Mouse (Mus musculus) heart, adult 2 months (tissue): ENCODE measurements around the gene Dpp4. TPM values are rescaled to one million over a fixed set of nuclear protein-coding genes. Genes with fewer than 3 reads are reported as not detected.

Experiments
- DNase-seq, 2 experiments: peaks; one replicate each; pipeline ENCODE4 v3.0.0; 2021
- H3K27ac ChIP-seq: fragments of 200-600 bp; 2 replicates; pipeline ENCODE4 v1.8.1; 2022
- H3K27me3 ChIP-seq: fragments of 200-500 bp; 2 replicates; pipeline ENCODE4 v1.6.1; 2012; ENCODE audit warnings: mild to moderate bottlenecking, low read length, inconsistent platforms, mixed read lengths; ENCODE audit not compliant: control insufficient read depth, insufficient read depth
- H3K36me3 ChIP-seq: fragments of 200-500 bp; 2 replicates; pipeline ENCODE4 v1.6.1; 2012; ENCODE audit warnings: low read length, inconsistent platforms; ENCODE audit not compliant: control insufficient read depth, insufficient read depth
- H3K4me1 ChIP-seq: fragments of 200-500 bp; 2 replicates; pipeline ENCODE4 v1.6.1; 2011; ENCODE audit warnings: low read length; ENCODE audit not compliant: control insufficient read depth, insufficient read depth
- H3K4me3 ChIP-seq: fragments of 200-600 bp; 2 replicates; pipeline ENCODE4 v1.8.1; 2022
- H3K79me2 ChIP-seq: fragments of 200-500 bp; replicated peaks from 2 replicates; pipeline ENCODE4 v1.6.1; 2012; ENCODE audit warnings: mild to moderate bottlenecking, inconsistent platforms, low read length, moderate library complexity, mixed read lengths; ENCODE audit not compliant: control insufficient read depth, insufficient read depth
- H3K9ac ChIP-seq: fragments of 200-500 bp; 2 replicates; pipeline ENCODE4 v1.6.1; 2012; ENCODE audit warnings: low read depth, mild to moderate bottlenecking, control low read depth, inconsistent platforms, low read length, mixed read lengths
- CTCF ChIP-seq: fragments of 200-600 bp; IDR thresholded peaks from 2 replicates; pipeline ENCODE4 v1.8.1; 2022; ENCODE audit warnings: antibody characterized with exemption, mild to moderate bottlenecking, moderate library complexity
- EP300 ChIP-seq: fragments of 200-500 bp; IDR thresholded peaks from 2 replicates; pipeline ENCODE4 v1.6.1; 2011; ENCODE audit warnings: low read depth, low read length, control low read depth; ENCODE audit not compliant: insufficient read depth
- POLR2A ChIP-seq: fragments of 200-500 bp; IDR thresholded peaks from 2 replicates; pipeline ENCODE4 v1.6.1; 2011; ENCODE audit warnings: mild to moderate bottlenecking, low read depth, low read length, control low read depth; ENCODE audit not compliant: insufficient read depth
- WGBS: fragments of 180-500 bp; shearing (Covaris S2); methylation state at CpG from one replicate; pipeline ENCODE4 v1.1.7; 2018; 5-methylcytosine and 5-hydroxymethylcytosine counted together
- intact Hi-C: fragments of 180-260 bp; cut with DNase I; formaldehyde crosslinking; loops from one replicate; pipeline ENCODE4 v1.15.1; 2025
- polyA plus RNA-seq: library from polyadenylated mRNA; depleted of rRNA; stranded (reverse); fragments of >200 nt; gene quantifications from 2 replicates; pipeline ENCODE4 v1.2.3, GENCODE M21; 2012
- total RNA-seq, 2 experiments: library from RNA; stranded (reverse); gene quantifications; 2 replicates each; pipeline ENCODE4 v1.2.3; 2021

Gene Dpp4
- total and polyA plus RNA-seq, 3 experiments: 2.4 to 4.2 (median 4.1) TPM

GRCm38 (mm10) chr2:62319489-62319888, 92.5 kb downstream of the Dpp4 start:
- intact Hi-C loops: no loop called here

GRCm38 (mm10) chr2:62316930-62317329, 95.1 kb downstream of the Dpp4 start:
- H3K79me2 ChIP-seq: no peaks in the 10 kb centered on the region
- no peak overlapping the region for H3K9ac ChIP-seq
- WGBS: 57% methylated on average over 2 of the region's 2 CpGs
- no peak overlapping the region for H3K27ac ChIP-seq
- TF ChIP-seq CTCF (no peak), EP300 (no peak), POLR2A (no peak)
- no peaks in the 10 kb centered on the region for H3K36me3 ChIP-seq
- intact Hi-C loops: no loop called here
- no peaks in the 10 kb centered on the region for H3K4me1 ChIP-seq
- H3K4me3 ChIP-seq: no peak overlapping the region
- H3K27me3 ChIP-seq: no peaks in the 10 kb centered on the region
- no peak for DNase-seq

More at GRCm38 (mm10) chr2:62319489-62319888, 92.5 kb downstream of the Dpp4 start:
- no peaks in the 10 kb centered on the region for H3K27me3 ChIP-seq
- H3K27ac ChIP-seq: no peak overlapping the region
- DNase-seq: no peak
- 57% methylated on average over 3 of the region's 3 CpGs for WGBS
- H3K36me3 ChIP-seq: no peaks in the 10 kb centered on the region
- H3K4me3 ChIP-seq: no peak overlapping the region
- no peak for TF ChIP-seq POLR2A
- TF ChIP-seq CTCF: no peak
- no peak for TF ChIP-seq EP300
- no peaks in the 10 kb centered on the region for H3K4me1 ChIP-seq
- no peak overlapping the region for H3K9ac ChIP-seq
- H3K79me2 ChIP-seq: no peaks in the 10 kb centered on the region

GRCm38 (mm10) chr2:62307477-62307876, 104.6 kb downstream of the Dpp4 start:
- no peaks in the 10 kb centered on the region for H3K79me2 ChIP-seq
- DNase-seq: no peak
- no peak overlapping the region for H3K27ac ChIP-seq
- H3K27me3 ChIP-seq: no peaks in the 10 kb centered on the region
- no peak overlapping the region for H3K9ac ChIP-seq
- no peak for TF ChIP-seq POLR2A
- no peak overlapping the region for H3K4me3 ChIP-seq
- H3K36me3 ChIP-seq: no peaks in the 10 kb centered on the region
- intact Hi-C loops: no loop called here
- 86% methylated on average over 2 of the region's 2 CpGs for WGBS
- H3K4me1 ChIP-seq: no peaks in the 10 kb centered on the region

- Histone ChIP-seq H3K4me3 (no peak overlapping the region), H3K36me3 (no peaks in the 10 kb centered on the region), H3K4me1 (no peaks in the 10 kb centered on the region), H3K79me2 (no peaks in the 10 kb centered on the region), H3K27ac (no peak overlapping the region), H3K27me3 (no peaks in the 10 kb centered on the region), H3K9ac (no peak overlapping the region)
- TF ChIP-seq CTCF (no peak), EP300 (no peak), POLR2A (no peak)
- no peak for DNase-seq
- intact Hi-C loops: no loop called here
- WGBS: 86% methylated on average over 5 of the region's 5 CpGs
Observed at GRCm38 (mm10) chr2:62306978-62307377, 105.1 kb downstream of the Dpp4 start.

GRCm38 (mm10) chr2:62301716-62302115, 110.3 kb downstream of the Dpp4 start:
- TF ChIP-seq EP300: no peak
- TF ChIP-seq POLR2A: no peak
- TF ChIP-seq CTCF: no peak
- Histone ChIP-seq H3K4me3 (no peak overlapping the region), H3K27ac (no peak overlapping the region), H3K36me3 (no peaks in the 10 kb centered on the region), H3K79me2 (no peaks in the 10 kb centered on the region), H3K27me3 (no peaks in the 10 kb centered on the region), H3K4me1 (no peaks in the 10 kb centered on the region), H3K9ac (no peak overlapping the region)
- 95% methylated on average over 2 of the region's 2 CpGs for WGBS
- intact Hi-C loops: no loop called here
- DNase-seq: no peak

- intact Hi-C loops: no loop called here
Observed at GRCm38 (mm10) chr2:62293846-62294245, 118.2 kb downstream of the Dpp4 start.

GRCm38 (mm10) chr2:62287532-62287931, 124.5 kb downstream of the Dpp4 start:
- DNase-seq: no peak
- intact Hi-C loops: loop anchor here (5.0 to 10.0 kb wide), 2 partner anchors 300 to 643 kb away; no protein-coding TSS in a partner anchor
- Histone ChIP-seq H3K27ac (no peak overlapping the region), H3K27me3 (no peaks in the 10 kb centered on the region), H3K9ac (no peak overlapping the region), H3K36me3 (no peaks in the 10 kb centered on the region), H3K79me2 (no peaks in the 10 kb centered on the region), H3K4me1 (no peaks in the 10 kb centered on the region), H3K4me3 (no peak overlapping the region)
- WGBS: 49% methylated on average over 4 of the region's 4 CpGs
- TF ChIP-seq EP300 (no peak), CTCF (no peak), POLR2A (no peak)

More at GRCm38 (mm10) chr2:62293846-62294245, 118.2 kb downstream of the Dpp4 start:
- no peaks in the 10 kb centered on the region for H3K79me2 ChIP-seq
- H3K27ac ChIP-seq: no peak overlapping the region
- H3K27me3 ChIP-seq: no peaks in the 10 kb centered on the region
- 52% methylated on average over 2 of the region's 2 CpGs for whole genome bisulfite sequencing
- no peaks in the 10 kb centered on the region for H3K36me3 ChIP-seq
- H3K4me1 ChIP-seq: no peaks in the 10 kb centered on the region
- no peak overlapping the region for H3K9ac ChIP-seq
- TF ChIP-seq EP300 (no peak), POLR2A (no peak), CTCF (no peak)
- no peak for DNase-seq
- H3K4me3 ChIP-seq: no peak overlapping the region
